Mouse (Mus musculus): ENCODE results near the gene Pax8.

DNA sequence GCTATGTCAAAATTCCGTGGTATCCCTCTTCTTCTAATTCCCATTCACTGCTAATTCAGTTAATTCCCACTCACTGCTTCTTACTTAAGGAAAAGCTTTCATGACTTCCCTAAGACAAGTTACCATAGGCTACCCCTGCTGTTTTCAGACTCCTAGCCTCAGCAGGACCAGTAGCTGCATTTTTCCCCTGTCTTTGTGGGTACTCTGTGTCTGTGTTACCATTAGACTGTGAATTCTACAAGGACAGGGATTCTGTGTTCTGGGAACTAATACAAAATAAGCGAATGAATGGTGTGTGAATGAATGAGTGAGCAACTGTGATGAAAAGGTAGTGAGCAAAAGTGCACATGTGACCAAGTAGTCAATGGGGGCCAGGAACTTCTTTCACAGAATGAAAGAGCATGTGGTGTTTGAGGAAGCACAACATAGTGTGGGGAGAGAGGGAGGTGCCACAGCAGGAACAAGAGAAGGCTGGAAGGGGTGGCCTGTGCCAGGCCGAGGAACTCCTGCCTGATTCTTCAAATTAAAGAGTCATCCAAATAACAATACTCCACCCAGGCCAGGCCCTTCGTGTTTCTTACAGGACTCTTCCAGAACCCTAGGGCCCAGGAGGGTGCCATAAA, 33.0 kb downstream of the Pax8 start:
- TF ChIP-seq TAL1 (conservative IDR thresholded peaks at IDR 0.05; ENCODE audit: low read depth, low read length) (no peak), CTCF (IDR thresholded peaks at IDR 0.05; ENCODE audit: low read depth, low read length) (no peak), POLR2AphosphoS5 (IDR thresholded peaks at IDR 0.05; ENCODE audit: insufficient replicate concordance, low read depth, low read length) (no peak)

All from G1E (cell line).